Mouse (Mus musculus): ENCODE data around the gene Hoxd1. TPM values are rescaled to one million over a fixed set of nuclear protein-coding genes. Genes with fewer than 3 reads are reported as not detected.

Gene Hoxd1
- polyA plus RNA-seq, 1 experiment from 2014 or later = 1.00 TPM

- Histone ChIP-seq H3K9me3 (ENCODE audit: low read length) (no peaks in the 10 kb centered on the region), H3K27me3 (ENCODE audit: insufficient read depth, low read length) (peaks cover 12% of the 10 kb centered on the region), H3K4me3 (ENCODE audit: low read length) (peak overlapping the region; percentile 44), H3K9ac (replicated peaks; ENCODE audit: low read length) (peak overlapping the region; percentile 61), H3K4me1 (ENCODE audit: insufficient read depth, low read length) (peaks cover 91% of the 10 kb centered on the region), H3K36me3 (ENCODE audit: insufficient read depth, low read length) (no peaks in the 10 kb centered on the region), H3K4me2 (replicated peaks; ENCODE audit: low read depth, low read length) (peak overlapping the region; percentile 78), H3K27ac (ENCODE audit: low read length) (peak overlapping the region; percentile 81)
- 33% methylated on average over 7 of the region's 7 CpGs for WGBS
- no peak for ATAC-seq (ENCODE audit: low FRiP score, low TSS enrichment)
Measured at GRCm38 (mm10) chr2:74737578-74738070, 25.2 kb upstream of the Hoxd1 start.

GRCm38 (mm10) chr2:74738623-74739475 lies 23.9 kb upstream of the Hoxd1 start:
- ATAC-seq (ENCODE audit: low FRiP score, low TSS enrichment) = no peak
- Histone ChIP-seq H3K9ac (replicated peaks; ENCODE audit: low read length) (peak overlapping the region; percentile 61), H3K9me3 (ENCODE audit: low read length) (no peaks in the 10 kb centered on the region), H3K4me1 (ENCODE audit: insufficient read depth, low read length) (peaks cover 79% of the 10 kb centered on the region), H3K36me3 (ENCODE audit: insufficient read depth, low read length) (no peaks in the 10 kb centered on the region), H3K4me2 (replicated peaks; ENCODE audit: low read depth, low read length) (peak overlapping the region; percentile 78), H3K27ac (ENCODE audit: low read length) (peak overlapping the region; percentile 81), H3K27me3 (ENCODE audit: insufficient read depth, low read length) (peaks cover 16% of the 10 kb centered on the region), H3K4me3 (ENCODE audit: low read length) (peak overlapping the region; percentile 44)
- WGBS = 5% methylated on average over 20 of the region's 20 CpGs

- Histone ChIP-seq H3K27ac (ENCODE audit: low read length) (peak overlapping the region; percentile 94), H3K36me3 (ENCODE audit: insufficient read depth, low read length) (no peaks in the 10 kb centered on the region), H3K4me3 (ENCODE audit: low read length) (peak overlapping the region; percentile 44), H3K4me1 (ENCODE audit: insufficient read depth, low read length) (peaks cover 74% of the 10 kb centered on the region), H3K27me3 (ENCODE audit: insufficient read depth, low read length) (peaks cover 14% of the 10 kb centered on the region), H3K4me2 (replicated peaks; ENCODE audit: low read depth, low read length) (peak overlapping the region; percentile 78), H3K9me3 (ENCODE audit: low read length) (no peaks in the 10 kb centered on the region), H3K9ac (replicated peaks; ENCODE audit: low read length) (0 out of 2 replicates have a peak overlapping the region, but pooled peaks have one; percentile 75)
- ATAC-seq (ENCODE audit: low FRiP score, low TSS enrichment) = no peak
- 20% methylated on average over 2 of the region's 2 CpGs for WGBS
Measured at GRCm38 (mm10) chr2:74739476-74739800, 23.3 kb upstream of the Hoxd1 start.

- H3K27ac ChIP-seq (ENCODE audit: low read length) = peak overlapping the region; percentile 94
- H3K9me3 ChIP-seq (ENCODE audit: low read length) = no peaks in the 10 kb centered on the region
- H3K36me3 ChIP-seq (ENCODE audit: insufficient read depth, low read length) = no peaks in the 10 kb centered on the region
- H3K4me3 ChIP-seq (ENCODE audit: low read length) = peak overlapping the region; percentile 44
- peak overlapping the region; percentile 78 for H3K4me2 ChIP-seq (replicated peaks; ENCODE audit: low read depth, low read length)
- 5% methylated on average over 14 of the region's 14 CpGs for WGBS
- ATAC-seq (ENCODE audit: low FRiP score, low TSS enrichment) = no peak
- H3K27me3 ChIP-seq (ENCODE audit: insufficient read depth, low read length) = peaks cover 10% of the 10 kb centered on the region
- peak overlapping the region; percentile 75 for H3K9ac ChIP-seq (replicated peaks; ENCODE audit: low read length)
- H3K4me1 ChIP-seq (ENCODE audit: insufficient read depth, low read length) = peaks cover 70% of the 10 kb centered on the region
Measured at GRCm38 (mm10) chr2:74739869-74740268, 22.9 kb upstream of the Hoxd1 start.

GRCm38 (mm10) chr2:74740311-74741091 lies 22.3 kb upstream of the Hoxd1 start:
- H3K36me3 ChIP-seq (ENCODE audit: insufficient read depth, low read length) = no peaks in the 10 kb centered on the region
- H3K4me1 ChIP-seq (ENCODE audit: insufficient read depth, low read length) = peaks cover 67% of the 10 kb centered on the region
- peak; percentile 64 for ATAC-seq (ENCODE audit: low FRiP score, low TSS enrichment)
- H3K27me3 ChIP-seq (ENCODE audit: insufficient read depth, low read length) = peaks cover 14% of the 10 kb centered on the region
- peak overlapping the region; percentile 44 for H3K4me3 ChIP-seq (ENCODE audit: low read length)
- WGBS = 2% methylated on average over 43 of the region's 43 CpGs
- peak overlapping the region; percentile 75 for H3K9ac ChIP-seq (replicated peaks; ENCODE audit: low read length)
- no peaks in the 10 kb centered on the region for H3K9me3 ChIP-seq (ENCODE audit: low read length)
- H3K27ac ChIP-seq (ENCODE audit: low read length) = peak overlapping the region; percentile 94
- H3K4me2 ChIP-seq (replicated peaks; ENCODE audit: low read depth, low read length) = peak overlapping the region; percentile 78

GRCm38 (mm10) chr2:74741252-74741978 lies 21.4 kb upstream of the Hoxd1 start:
- peaks cover 20% of the 10 kb centered on the region for H3K27me3 ChIP-seq (ENCODE audit: insufficient read depth, low read length)
- no peak overlapping the region for H3K9ac ChIP-seq (replicated peaks; ENCODE audit: low read length)
- no peak for ATAC-seq (ENCODE audit: low FRiP score, low TSS enrichment)
- H3K4me3 ChIP-seq (ENCODE audit: low read length) = no peak overlapping the region
- H3K27ac ChIP-seq (ENCODE audit: low read length) = peak overlapping the region; percentile 10
- H3K4me2 ChIP-seq (replicated peaks; ENCODE audit: low read depth, low read length) = no peak overlapping the region
- peaks cover 67% of the 10 kb centered on the region for H3K4me1 ChIP-seq (ENCODE audit: insufficient read depth, low read length)
- H3K36me3 ChIP-seq (ENCODE audit: insufficient read depth, low read length) = no peaks in the 10 kb centered on the region
- no peaks in the 10 kb centered on the region for H3K9me3 ChIP-seq (ENCODE audit: low read length)
- WGBS = 50% methylated on average over 2 of the region's 3 CpGs

- ATAC-seq (ENCODE audit: low FRiP score, low TSS enrichment) = no peak
- Histone ChIP-seq H3K9ac (replicated peaks; ENCODE audit: low read length) (no peak overlapping the region), H3K4me1 (ENCODE audit: insufficient read depth, low read length) (peaks cover 68% of the 10 kb centered on the region), H3K4me2 (replicated peaks; ENCODE audit: low read depth, low read length) (no peak overlapping the region), H3K9me3 (ENCODE audit: low read length) (no peaks in the 10 kb centered on the region), H3K4me3 (ENCODE audit: low read length) (no peak overlapping the region), H3K36me3 (ENCODE audit: insufficient read depth, low read length) (no peaks in the 10 kb centered on the region), H3K27me3 (ENCODE audit: insufficient read depth, low read length) (peaks cover 20% of the 10 kb centered on the region), H3K27ac (ENCODE audit: low read length) (peak overlapping the region; percentile 10)
Measured at GRCm38 (mm10) chr2:74741979-74742277, 20.9 kb upstream of the Hoxd1 start.

- no peaks in the 10 kb centered on the region for H3K9me3 ChIP-seq (ENCODE audit: low read length)
- peaks cover 21% of the 10 kb centered on the region for H3K27me3 ChIP-seq (ENCODE audit: insufficient read depth, low read length)
- peak overlapping the region; percentile 55 for H3K4me2 ChIP-seq (replicated peaks; ENCODE audit: low read depth, low read length)
- peak overlapping the region; percentile 22 for H3K27ac ChIP-seq (ENCODE audit: low read length)
- no peaks in the 10 kb centered on the region for H3K36me3 ChIP-seq (ENCODE audit: insufficient read depth, low read length)
- H3K4me1 ChIP-seq (ENCODE audit: insufficient read depth, low read length) = peaks cover 57% of the 10 kb centered on the region
- 27% methylated on average over 6 of the region's 6 CpGs for WGBS
- H3K4me3 ChIP-seq (ENCODE audit: low read length) = peak overlapping the region; percentile 41
- ATAC-seq (ENCODE audit: low FRiP score, low TSS enrichment) = no peak
- peak overlapping the region; percentile 64 for H3K9ac ChIP-seq (replicated peaks; ENCODE audit: low read length)
Measured at GRCm38 (mm10) chr2:74745540-74746297, 17.1 kb upstream of the Hoxd1 start.

GRCm38 (mm10) chr2:74746298-74746921 lies 16.4 kb upstream of the Hoxd1 start:
- 11% methylated on average over 57 of the region's 58 CpGs for WGBS
- Histone ChIP-seq H3K4me1 (ENCODE audit: insufficient read depth, low read length) (peaks cover 50% of the 10 kb centered on the region), H3K27ac (ENCODE audit: low read length) (peak overlapping the region; percentile 66), H3K4me3 (ENCODE audit: low read length) (peak overlapping the region; percentile 41), H3K4me2 (replicated peaks; ENCODE audit: low read depth, low read length) (peak overlapping the region; percentile 55), H3K9me3 (ENCODE audit: low read length) (no peaks in the 10 kb centered on the region), H3K9ac (replicated peaks; ENCODE audit: low read length) (peak overlapping the region; percentile 64), H3K36me3 (ENCODE audit: insufficient read depth, low read length) (no peaks in the 10 kb centered on the region), H3K27me3 (ENCODE audit: insufficient read depth, low read length) (peaks cover 24% of the 10 kb centered on the region)
- ATAC-seq (ENCODE audit: low FRiP score, low TSS enrichment) = peak; percentile 5; the same call in 1 of the 2 replicates
